Mouse (Mus musculus): ENCODE data around the gene Wnt5b.
"Not testable (repeated sequence)": the region's sequence is repeated elsewhere in the genome, so short reads cannot be mapped to it uniquely, and the experiment has no call there.

Gene Wnt5b

GRCm38 (mm10) chr6:119451981-119452499 is 92.1 kb downstream of the Wnt5b start:
- no peak for DNase-seq (ENCODE audit: low spot score in 2 of 2)

GRCm38 (mm10) chr6:119450965-119451943 is 92.9 kb downstream of the Wnt5b start:
- DNase-seq (ENCODE audit: low spot score in 2 of 2): no peak

- peak; percentile 34 to 37 for DNase-seq (ENCODE audit: low spot score in 2 of 2)
Measured at GRCm38 (mm10) chr6:119449060-119449499, 95.1 kb downstream of the Wnt5b start.

GRCm38 (mm10) chr6:119448321-119449059 is 95.7 kb downstream of the Wnt5b start:
- DNase-seq (ENCODE audit: low spot score in 2 of 2): no peak

- DNase-seq (ENCODE audit: low spot score in 2 of 2): no peak
Measured at GRCm38 (mm10) chr6:119445671-119446607, 98.2 kb downstream of the Wnt5b start.

- peak; percentile 57 to 60 for DNase-seq (ENCODE audit: low spot score in 2 of 2)
Measured at GRCm38 (mm10) chr6:119443742-119444645, 100.2 kb downstream of the Wnt5b start.

- not testable (repeated sequence) for DNase-seq (ENCODE audit: low spot score in 2 of 2)
Measured at GRCm38 (mm10) chr6:119442729-119443128, 101.4 kb downstream of the Wnt5b start.

- DNase-seq (ENCODE audit: low spot score in 2 of 2): no peak
Measured at GRCm38 (mm10) chr6:119437894-119438761, 106.0 kb downstream of the Wnt5b start.

GRCm38 (mm10) chr6:119434394-119434793 is 109.8 kb downstream of the Wnt5b start:
- no peak for DNase-seq (ENCODE audit: low spot score in 2 of 2)

GRCm38 (mm10) chr6:119431751-119432324 is 112.3 kb downstream of the Wnt5b start:
- DNase-seq (ENCODE audit: low spot score in 2 of 2): no peak

GRCm38 (mm10) chr6:119430508-119430907 is 113.6 kb downstream of the Wnt5b start:
- peak; percentile 35 to 48 for DNase-seq (ENCODE audit: low spot score in 2 of 2)

GRCm38 (mm10) chr6:119429311-119429710 is 114.8 kb downstream of the Wnt5b start:
- DNase-seq (ENCODE audit: low spot score in 2 of 2): no peak

GRCm38 (mm10) chr6:119428611-119429010 is 115.5 kb downstream of the Wnt5b start:
- no peak for DNase-seq (ENCODE audit: low spot score in 2 of 2)

GRCm38 (mm10) chr6:119421001-119421400 is 123.1 kb downstream of the Wnt5b start:
- DNase-seq (ENCODE audit: low spot score in 2 of 2): no peak

- no peak for DNase-seq (ENCODE audit: low spot score in 2 of 2)
Measured at GRCm38 (mm10) chr6:119420357-119420756, 123.8 kb downstream of the Wnt5b start.

- no peak for DNase-seq (ENCODE audit: low spot score in 2 of 2)
Measured at GRCm38 (mm10) chr6:119419412-119419811, 124.7 kb downstream of the Wnt5b start.

- DNase-seq (ENCODE audit: low spot score in 2 of 2): no peak
Measured at GRCm38 (mm10) chr6:119418392-119419251, 125.5 kb downstream of the Wnt5b start.

- no peak for DNase-seq (ENCODE audit: low spot score in 2 of 2)
Measured at GRCm38 (mm10) chr6:119417821-119418220, 126.3 kb downstream of the Wnt5b start.

All from urinary bladder, adult 18-20 months (tissue).